Mouse (Mus musculus) A20 (cell line): ENCODE data around the gene Gtsf1.
A peak's percentile ranks its signal among the peaks of the same experiment; 100 is the strongest.

ENCODE experiments used
- DNase-seq: peaks from one replicate; pipeline ENCODE4 v3.0.0-alpha.2; 2011; ENCODE audit warnings: low read depth, low spot score

Gtsf1 gene

GRCm38 (mm10) chr15:103357817-103358216 is 72.5 kb downstream of the Gtsf1 start:
- DNase-seq = no peak

GRCm38 (mm10) chr15:103356130-103356529 is 74.1 kb downstream of the Gtsf1 start:
- DNase-seq = peak; percentile 52

GRCm38 (mm10) chr15:103355420-103355819 is 74.8 kb downstream of the Gtsf1 start:
- DNase-seq = peak; percentile 36

DNA sequence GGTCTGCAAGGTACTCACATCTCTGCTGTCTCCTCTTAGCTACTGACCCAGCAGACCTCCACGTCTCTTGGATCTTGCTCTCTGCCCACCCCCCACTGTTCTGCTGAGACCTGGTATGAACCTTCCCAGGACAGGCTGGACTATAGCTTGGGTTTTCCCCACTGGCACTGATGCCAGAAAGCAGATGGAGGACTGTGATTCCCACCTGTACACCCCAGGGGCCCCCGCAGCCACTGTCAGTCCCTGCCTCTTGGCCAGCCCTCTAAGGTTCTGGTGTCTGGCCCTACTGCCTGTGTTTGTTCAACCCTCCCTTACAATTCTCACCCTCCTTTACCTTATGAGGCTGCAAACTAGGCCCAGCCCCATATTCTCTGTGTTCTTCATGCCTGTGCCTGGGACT is 75.6 kb downstream of the Gtsf1 start:
- no peak for DNase-seq

DNA sequence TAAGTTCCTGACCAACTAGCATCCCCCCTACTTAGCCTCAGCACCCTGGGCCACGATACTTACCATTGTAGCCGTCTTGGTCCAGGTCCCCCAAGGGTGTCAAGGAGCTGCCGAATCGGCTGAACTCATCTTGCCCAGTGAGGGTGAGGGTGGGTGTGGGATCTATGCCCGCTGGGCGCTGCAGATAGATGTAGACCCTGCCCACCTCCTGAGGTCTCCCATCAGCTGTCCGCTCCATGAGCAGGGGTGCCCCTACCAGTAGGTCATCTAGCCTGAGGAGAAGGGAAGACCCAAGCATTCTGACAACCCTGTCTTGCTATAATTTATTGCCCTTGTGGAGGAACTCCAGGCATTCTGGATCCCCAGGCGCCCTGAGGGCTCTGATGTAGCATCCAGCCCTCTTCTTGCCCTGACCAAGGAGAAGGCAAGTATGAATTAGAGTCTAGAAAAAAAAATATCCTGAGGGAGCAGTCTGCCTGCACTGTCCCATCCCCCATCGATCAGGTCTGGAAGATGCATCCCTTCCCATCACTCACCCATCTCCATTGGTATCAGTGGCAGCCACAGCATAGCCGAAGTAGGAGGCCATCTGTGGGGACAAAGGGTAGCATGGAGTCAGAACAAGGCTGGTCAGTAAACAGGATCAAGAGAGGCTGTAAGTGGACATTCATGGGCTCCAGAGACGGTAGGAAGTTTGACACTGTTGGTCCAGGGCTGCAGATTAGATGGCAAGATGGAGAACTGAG is 76.6 kb downstream of the Gtsf1 start:
- DNase-seq = no peak

GRCm38 (mm10) chr15:103352856-103353255 is 77.4 kb downstream of the Gtsf1 start:
- peak; percentile 70 for DNase-seq
